Mouse (Mus musculus): Measurements from ENCODE around the gene Spdye4a. TPM values are rescaled to one million over a fixed set of nuclear protein-coding genes. Genes with fewer than 3 reads are reported as not detected.

The Spdye4a gene
- polyA plus RNA-seq (2014; fragmentation: Illumina TruSeq; extraction: RNeasy Lipid Tissue Mini Kit (QIAGEN cat#74804); ENCODE audit: low read depth, low replicate concordance): not detected

DNA sequence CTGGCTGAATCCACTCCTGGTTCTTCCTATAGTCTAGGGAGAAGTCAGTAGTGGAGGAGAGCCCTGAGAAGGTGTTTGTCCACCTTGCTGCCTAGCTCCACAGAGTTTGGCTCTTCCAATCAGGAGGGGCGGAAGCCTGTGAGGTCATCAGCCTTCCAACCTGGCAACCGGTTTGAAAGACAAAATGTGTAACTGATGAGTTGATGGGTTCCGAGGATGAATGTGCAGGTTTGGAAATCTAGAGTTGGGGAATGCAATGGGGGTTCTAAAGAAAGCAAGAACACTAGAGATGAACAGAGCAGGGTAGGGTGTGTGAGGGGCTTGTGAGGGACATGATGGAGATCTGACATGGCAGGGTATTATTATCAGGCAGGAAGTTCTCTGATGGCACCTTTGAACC lies at the start of gene Spdye4a:
Gene Spdye4a (minus strand): TSS at position 101 of the 400 bp plus-strand sequence.

DNA sequence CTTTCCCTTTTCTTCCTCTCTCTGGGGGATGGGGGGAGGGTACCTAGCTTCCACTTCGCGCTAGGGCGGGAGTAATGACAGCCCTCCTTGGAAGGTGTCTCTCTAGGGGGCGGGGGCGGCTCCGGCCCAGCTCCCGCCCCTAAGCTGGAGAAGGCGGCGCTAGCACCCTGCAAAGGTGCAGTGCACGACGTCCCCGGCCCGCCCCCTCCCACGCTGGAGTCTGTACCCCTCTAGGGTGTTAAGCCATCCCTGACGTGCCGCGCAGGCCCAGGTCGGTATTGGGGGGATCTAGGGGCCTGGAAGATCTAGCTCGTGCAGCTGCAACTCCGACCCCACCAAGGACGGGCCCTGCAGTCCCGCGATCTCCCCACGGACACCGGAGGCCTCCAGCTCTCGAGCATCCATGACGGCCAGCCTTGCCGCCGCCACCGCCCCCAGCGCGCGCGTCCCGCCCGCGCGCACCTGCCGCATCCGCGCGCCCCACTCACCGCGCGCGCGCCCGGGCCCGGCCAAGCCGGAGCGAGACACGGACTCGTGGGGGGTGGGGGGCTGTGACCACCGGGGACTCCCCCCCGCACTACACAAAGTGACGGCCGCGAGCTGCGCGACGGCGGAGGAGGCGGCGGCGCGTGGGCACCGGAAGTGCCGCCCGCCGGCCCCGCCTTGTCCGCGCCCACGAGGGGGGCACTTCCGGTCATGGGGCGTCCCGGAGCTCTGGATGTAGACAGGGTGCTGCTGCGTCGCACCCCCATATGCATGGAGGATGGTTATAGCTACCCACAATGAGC lies 42.9 kb upstream of the Spdye4a start, which contains the start of gene Zfp316:
Gene Zfp316 (minus strand): TSS at position 660 of the 788 bp plus-strand sequence.

DNA sequence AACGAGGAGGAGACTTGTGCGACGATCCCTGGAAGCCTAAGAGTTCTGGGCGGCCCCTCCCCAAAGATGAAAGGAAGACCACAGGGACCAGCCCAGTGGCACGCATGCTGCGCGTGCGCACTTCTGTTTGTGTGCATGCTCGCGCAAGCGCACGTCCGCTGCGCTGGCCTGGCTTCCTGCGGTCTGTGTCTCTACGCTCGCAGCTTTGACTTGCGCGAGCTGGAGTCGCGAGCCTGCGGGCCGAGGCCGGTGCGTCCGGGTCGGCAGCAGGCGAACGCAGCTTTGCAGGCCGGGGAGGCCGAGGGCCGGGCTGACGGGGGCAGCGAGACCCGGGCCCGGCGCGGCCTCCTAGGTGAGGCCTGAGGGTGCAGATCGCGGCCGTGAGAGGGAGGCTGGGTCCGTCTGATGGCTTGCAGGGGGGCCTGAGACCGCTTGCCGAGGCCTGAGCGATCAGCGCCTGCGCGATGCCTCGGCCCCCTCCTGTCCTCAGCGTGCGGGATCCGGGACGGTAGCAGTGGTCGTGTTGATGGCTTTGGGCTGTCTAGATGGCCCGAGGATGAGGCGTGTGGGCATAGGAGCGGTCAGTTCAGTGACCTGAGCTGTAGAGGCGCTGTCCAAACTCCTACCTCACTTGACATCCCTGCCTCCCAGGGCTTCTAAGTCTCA lies 8.5 kb upstream of the Spdye4a start, which contains the start of gene Zfp12:
Gene Zfp12 (plus strand): TSS at position 136 of the 666 bp plus-strand sequence.

DNA sequence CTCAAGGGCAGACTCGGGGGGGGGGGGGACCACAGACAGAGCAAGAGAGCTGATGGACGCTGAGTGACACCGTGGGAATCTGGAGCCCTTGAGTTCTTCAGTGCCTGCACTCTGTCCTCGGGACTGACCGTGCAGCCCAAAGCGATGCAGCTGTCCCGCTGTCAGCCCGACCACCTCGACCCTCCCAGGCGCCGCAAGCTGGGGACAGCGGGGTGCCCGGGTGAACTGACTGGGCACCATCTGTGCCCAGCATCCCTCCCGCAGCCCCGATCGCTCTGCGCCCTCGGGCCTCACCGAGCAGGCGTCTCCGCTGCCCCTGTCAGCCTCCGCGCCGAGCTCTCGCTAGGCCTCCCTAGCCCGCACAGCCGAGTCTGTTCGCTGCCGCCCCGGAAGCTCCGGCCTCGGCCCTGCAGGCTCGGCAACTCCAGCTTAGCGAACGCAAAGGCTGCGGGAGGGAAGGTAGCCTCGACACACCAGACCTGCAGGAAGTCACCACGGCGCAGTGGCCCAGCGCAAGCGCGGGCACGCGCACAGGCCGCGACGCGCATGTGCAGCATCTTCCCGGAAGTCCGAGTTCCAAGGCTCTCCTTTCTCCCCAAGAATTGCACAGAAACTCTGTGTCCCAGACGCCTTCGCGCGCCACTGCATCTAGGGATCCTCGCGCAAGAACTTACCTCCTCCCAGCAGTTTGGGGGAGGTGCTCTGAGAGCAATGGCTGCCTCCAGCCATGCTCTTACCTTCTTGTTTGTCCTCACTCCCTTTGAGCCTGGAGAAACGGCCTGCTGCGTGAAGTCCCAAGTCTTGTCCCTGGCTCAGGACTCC lies 46.2 kb downstream of the Spdye4a start, which contains the start of the genes Rbak and Spdye4b:
Gene Rbak (minus strand): TSS at position 521 of the 822 bp plus-strand sequence.
Gene Spdye4b (plus strand): TSS at position 763 of the 822 bp plus-strand sequence.

Other genes starting within 250 kb of the Spdye4a start
- 11.4 TPM for gene Rnf216, start 113.9 kb downstream of the Spdye4a start, polyA plus RNA-seq (2014; fragmentation: Illumina TruSeq; extraction: RNeasy Lipid Tissue Mini Kit (QIAGEN cat#74804); ENCODE audit: low read depth, low replicate concordance)
- not detected for gene Olfr718-ps1, start 79.3 kb downstream of the Spdye4a start, polyA plus RNA-seq (2014; fragmentation: Illumina TruSeq; extraction: RNeasy Lipid Tissue Mini Kit (QIAGEN cat#74804); ENCODE audit: low read depth, low replicate concordance)
- gene Rbak, start 46.1 kb downstream of the Spdye4a start, polyA plus RNA-seq (2014; fragmentation: Illumina TruSeq; extraction: RNeasy Lipid Tissue Mini Kit (QIAGEN cat#74804); ENCODE audit: low read depth, low replicate concordance): 2.6 TPM
- not detected for gene Spdye4b, start 45.9 kb downstream of the Spdye4a start, polyA plus RNA-seq (2014; fragmentation: Illumina TruSeq; extraction: RNeasy Lipid Tissue Mini Kit (QIAGEN cat#74804); ENCODE audit: low read depth, low replicate concordance)
- gene Zfp12, start 8.3 kb upstream of the Spdye4a start, polyA plus RNA-seq (2014; fragmentation: Illumina TruSeq; extraction: RNeasy Lipid Tissue Mini Kit (QIAGEN cat#74804); ENCODE audit: low read depth, low replicate concordance): 3.7 TPM
- 0.34 TPM for gene Zfp316, start 43.1 kb upstream of the Spdye4a start, polyA plus RNA-seq (2014; fragmentation: Illumina TruSeq; extraction: RNeasy Lipid Tissue Mini Kit (QIAGEN cat#74804); ENCODE audit: low read depth, low replicate concordance)
- gene Zfp853, start 66.7 kb upstream of the Spdye4a start, polyA plus RNA-seq (2014; fragmentation: Illumina TruSeq; extraction: RNeasy Lipid Tissue Mini Kit (QIAGEN cat#74804); ENCODE audit: low read depth, low replicate concordance): not detected
- gene E130309D02Rik, start 88.5 kb upstream of the Spdye4a start, polyA plus RNA-seq (2014; fragmentation: Illumina TruSeq; extraction: RNeasy Lipid Tissue Mini Kit (QIAGEN cat#74804); ENCODE audit: low read depth, low replicate concordance): 1.3 TPM
- gene Zdhhc4, start 102.4 kb upstream of the Spdye4a start, polyA plus RNA-seq (2014; fragmentation: Illumina TruSeq; extraction: RNeasy Lipid Tissue Mini Kit (QIAGEN cat#74804); ENCODE audit: low read depth, low replicate concordance): 7.0 TPM
- not detected for gene Grid2ip, start 130.4 kb upstream of the Spdye4a start, polyA plus RNA-seq (2014; fragmentation: Illumina TruSeq; extraction: RNeasy Lipid Tissue Mini Kit (QIAGEN cat#74804); ENCODE audit: low read depth, low replicate concordance)
- gene Kdelr2, start 176.9 kb upstream of the Spdye4a start, polyA plus RNA-seq (2014; fragmentation: Illumina TruSeq; extraction: RNeasy Lipid Tissue Mini Kit (QIAGEN cat#74804); ENCODE audit: low read depth, low replicate concordance): 61.7 TPM
- gene Daglb, start 237.7 kb upstream of the Spdye4a start, polyA plus RNA-seq (2014; fragmentation: Illumina TruSeq; extraction: RNeasy Lipid Tissue Mini Kit (QIAGEN cat#74804); ENCODE audit: low read depth, low replicate concordance): 2.1 TPM